Mouse (Mus musculus): Measurements from ENCODE around the gene Eml6. TPM values are rescaled to one million over a fixed set of nuclear protein-coding genes. Genes with fewer than 3 reads are reported as not detected.

Gene Eml6
- polyA plus RNA-seq (2015; fragmentation: Nextera tagmentation; extraction: Ambion mirVana): 0.69 and 1.4 TPM in 2 replicates

- ATAC-seq (ENCODE audit: low FRiP score, low TSS enrichment): peak; percentile 100
- Histone ChIP-seq H3K4me2 (replicated peaks; ENCODE audit: low read depth, low read length) (peak within 1 kb of the TSS; percentile 99), H3K4me1 (ENCODE audit: insufficient read depth, low read length) (peaks cover 10% of the 10 kb centered on the region), H3K27me3 (ENCODE audit: insufficient read depth, low read length) (peaks cover 23% of the 10 kb centered on the region), H3K36me3 (ENCODE audit: insufficient read depth, low read length) (no peaks in the 10 kb centered on the region), H3K9me3 (ENCODE audit: low read length) (no peaks in the 10 kb centered on the region), H3K4me3 (ENCODE audit: low read length) (peak within 1 kb of the TSS; percentile 72), H3K9ac (replicated peaks; ENCODE audit: low read length) (peak within 1 kb of the TSS; percentile 72), H3K27ac (ENCODE audit: low read length) (no peak within 1 kb of the TSS)
- under 1% methylated on average over 39 of the region's 39 CpGs for WGBS
Measured at GRCm38 (mm10) chr11:30025835-30026472, at the start of gene Eml6. Eml6 (minus strand) TSS chr11:30026033.

- H3K4me3 ChIP-seq (ENCODE audit: low read length): no peak overlapping the region
- ATAC-seq (ENCODE audit: low FRiP score, low TSS enrichment): no peak
- H3K27me3 ChIP-seq (ENCODE audit: insufficient read depth, low read length): no peaks in the 10 kb centered on the region
- H3K4me2 ChIP-seq (replicated peaks; ENCODE audit: low read depth, low read length): no peak overlapping the region
- 45% methylated on average over 8 of the region's 8 CpGs for WGBS
- H3K27ac ChIP-seq (ENCODE audit: low read length): no peak overlapping the region
- no peaks in the 10 kb centered on the region for H3K4me1 ChIP-seq (ENCODE audit: insufficient read depth, low read length)
- no peak overlapping the region for H3K9ac ChIP-seq (replicated peaks; ENCODE audit: low read length)
- no peaks in the 10 kb centered on the region for H3K9me3 ChIP-seq (ENCODE audit: low read length)
- no peaks in the 10 kb centered on the region for H3K36me3 ChIP-seq (ENCODE audit: insufficient read depth, low read length)
Measured at GRCm38 (mm10) chr11:30057299-30057698, 31.5 kb upstream of the Eml6 start.

- Histone ChIP-seq H3K9me3 (ENCODE audit: low read length) (no peaks in the 10 kb centered on the region), H3K9ac (replicated peaks; ENCODE audit: low read length) (no peak overlapping the region), H3K36me3 (ENCODE audit: insufficient read depth, low read length) (no peaks in the 10 kb centered on the region), H3K4me2 (replicated peaks; ENCODE audit: low read depth, low read length) (peak overlapping the region; percentile 99), H3K27ac (ENCODE audit: low read length) (no peak overlapping the region), H3K4me3 (ENCODE audit: low read length) (peak overlapping the region; percentile 72), H3K27me3 (ENCODE audit: insufficient read depth, low read length) (peaks cover 23% of the 10 kb centered on the region), H3K4me1 (ENCODE audit: insufficient read depth, low read length) (peaks cover 10% of the 10 kb centered on the region)
- no peak for ATAC-seq (ENCODE audit: low FRiP score, low TSS enrichment)
- 6% methylated on average over 4 of the region's 4 CpGs for WGBS
Measured at GRCm38 (mm10) chr11:30025144-30025543, 689 bp downstream of the Eml6 start.

- Histone ChIP-seq H3K27me3 (ENCODE audit: insufficient read depth, low read length) (peaks cover 23% of the 10 kb centered on the region), H3K4me1 (ENCODE audit: insufficient read depth, low read length) (peaks cover 10% of the 10 kb centered on the region), H3K9ac (replicated peaks; ENCODE audit: low read length) (peak overlapping the region; percentile 60), H3K9me3 (ENCODE audit: low read length) (no peaks in the 10 kb centered on the region), H3K4me3 (ENCODE audit: low read length) (peak overlapping the region; percentile 72), H3K36me3 (ENCODE audit: insufficient read depth, low read length) (no peaks in the 10 kb centered on the region), H3K27ac (ENCODE audit: low read length) (no peak overlapping the region), H3K4me2 (replicated peaks; ENCODE audit: low read depth, low read length) (peak overlapping the region; percentile 99)
- WGBS: under 1% methylated on average over 57 of the region's 57 CpGs
- ATAC-seq (ENCODE audit: low FRiP score, low TSS enrichment): no peak
Measured at GRCm38 (mm10) chr11:30024261-30025071, 1.4 kb downstream of the Eml6 start.

- no peaks in the 10 kb centered on the region for H3K27me3 ChIP-seq (ENCODE audit: insufficient read depth, low read length)
- no peak for ATAC-seq (ENCODE audit: low FRiP score, low TSS enrichment)
- H3K9ac ChIP-seq (replicated peaks; ENCODE audit: low read length): no peak overlapping the region
- H3K4me1 ChIP-seq (ENCODE audit: insufficient read depth, low read length): no peaks in the 10 kb centered on the region
- H3K27ac ChIP-seq (ENCODE audit: low read length): no peak overlapping the region
- no peaks in the 10 kb centered on the region for H3K36me3 ChIP-seq (ENCODE audit: insufficient read depth, low read length)
- no peak overlapping the region for H3K4me2 ChIP-seq (replicated peaks; ENCODE audit: low read depth, low read length)
- H3K4me3 ChIP-seq (ENCODE audit: low read length): no peak overlapping the region
- WGBS: 75% methylated on average over 2 of the region's 2 CpGs
- H3K9me3 ChIP-seq (ENCODE audit: low read length): no peaks in the 10 kb centered on the region
Measured at GRCm38 (mm10) chr11:29986257-29986656, 39.6 kb downstream of the Eml6 start.

GRCm38 (mm10) chr11:29968874-29969273 lies 57.0 kb downstream of the Eml6 start:
- H3K9ac ChIP-seq (replicated peaks; ENCODE audit: low read length): no peak overlapping the region
- WGBS: 70% methylated on average over 1 of the region's 1 CpGs
- ATAC-seq (ENCODE audit: low FRiP score, low TSS enrichment): no peak

GRCm38 (mm10) chr11:29959366-29959765 lies 66.5 kb downstream of the Eml6 start:
- H3K36me3 ChIP-seq (ENCODE audit: insufficient read depth, low read length): no peaks in the 10 kb centered on the region
- H3K9me3 ChIP-seq (ENCODE audit: low read length): no peaks in the 10 kb centered on the region
- no peaks in the 10 kb centered on the region for H3K4me1 ChIP-seq (ENCODE audit: insufficient read depth, low read length)
- no peaks in the 10 kb centered on the region for H3K27me3 ChIP-seq (ENCODE audit: insufficient read depth, low read length)
- ATAC-seq (ENCODE audit: low FRiP score, low TSS enrichment): no peak
- H3K4me2 ChIP-seq (replicated peaks; ENCODE audit: low read depth, low read length): no peak overlapping the region
- H3K27ac ChIP-seq (ENCODE audit: low read length): no peak overlapping the region
- no peak overlapping the region for H3K4me3 ChIP-seq (ENCODE audit: low read length)
- WGBS: 94% methylated on average over 5 of the region's 5 CpGs
- H3K9ac ChIP-seq (replicated peaks; ENCODE audit: low read length): no peak overlapping the region

More at GRCm38 (mm10) chr11:29968874-29969273, 57.0 kb downstream of the Eml6 start:
- Histone ChIP-seq H3K4me1 (ENCODE audit: insufficient read depth, low read length) (no peaks in the 10 kb centered on the region), H3K27me3 (ENCODE audit: insufficient read depth, low read length) (no peaks in the 10 kb centered on the region), H3K36me3 (ENCODE audit: insufficient read depth, low read length) (no peaks in the 10 kb centered on the region), H3K27ac (ENCODE audit: low read length) (no peak overlapping the region), H3K4me3 (ENCODE audit: low read length) (no peak overlapping the region), H3K4me2 (replicated peaks; ENCODE audit: low read depth, low read length) (no peak overlapping the region), H3K9me3 (ENCODE audit: low read length) (no peaks in the 10 kb centered on the region)

- no peak for ATAC-seq (ENCODE audit: low FRiP score, low TSS enrichment)
- no peaks in the 10 kb centered on the region for H3K4me1 ChIP-seq (ENCODE audit: insufficient read depth, low read length)
- WGBS: 83% methylated on average over 3 of the region's 3 CpGs
Measured at GRCm38 (mm10) chr11:29944661-29945060, 81.2 kb downstream of the Eml6 start.

GRCm38 (mm10) chr11:29924332-29924731 lies 101.5 kb downstream of the Eml6 start:
- WGBS: 91% methylated on average over 2 of the region's 2 CpGs
- Histone ChIP-seq H3K4me2 (replicated peaks; ENCODE audit: low read depth, low read length) (no peak overlapping the region), H3K4me1 (ENCODE audit: insufficient read depth, low read length) (no peaks in the 10 kb centered on the region), H3K4me3 (ENCODE audit: low read length) (no peak overlapping the region), H3K27ac (ENCODE audit: low read length) (no peak overlapping the region), H3K9ac (replicated peaks; ENCODE audit: low read length) (no peak overlapping the region), H3K36me3 (ENCODE audit: insufficient read depth, low read length) (no peaks in the 10 kb centered on the region), H3K9me3 (ENCODE audit: low read length) (no peaks in the 10 kb centered on the region), H3K27me3 (ENCODE audit: insufficient read depth, low read length) (no peaks in the 10 kb centered on the region)
- ATAC-seq (ENCODE audit: low FRiP score, low TSS enrichment): no peak

More at GRCm38 (mm10) chr11:29944661-29945060, 81.2 kb downstream of the Eml6 start:
- Histone ChIP-seq H3K36me3 (ENCODE audit: insufficient read depth, low read length) (no peaks in the 10 kb centered on the region), H3K27me3 (ENCODE audit: insufficient read depth, low read length) (no peaks in the 10 kb centered on the region), H3K27ac (ENCODE audit: low read length) (no peak overlapping the region), H3K4me3 (ENCODE audit: low read length) (no peak overlapping the region), H3K9ac (replicated peaks; ENCODE audit: low read length) (no peak overlapping the region), H3K4me2 (replicated peaks; ENCODE audit: low read depth, low read length) (no peak overlapping the region), H3K9me3 (ENCODE audit: low read length) (no peaks in the 10 kb centered on the region)

GRCm38 (mm10) chr11:29923851-29924250 lies 102.0 kb downstream of the Eml6 start:
- 79% methylated on average over 1 of the region's 1 CpGs for whole genome bisulfite sequencing
- no peak for ATAC-seq (ENCODE audit: low FRiP score, low TSS enrichment)
- Histone ChIP-seq H3K27ac (ENCODE audit: low read length) (no peak overlapping the region), H3K4me3 (ENCODE audit: low read length) (no peak overlapping the region), H3K9ac (replicated peaks; ENCODE audit: low read length) (no peak overlapping the region), H3K27me3 (ENCODE audit: insufficient read depth, low read length) (no peaks in the 10 kb centered on the region), H3K9me3 (ENCODE audit: low read length) (no peaks in the 10 kb centered on the region), H3K4me2 (replicated peaks; ENCODE audit: low read depth, low read length) (no peak overlapping the region), H3K4me1 (ENCODE audit: insufficient read depth, low read length) (no peaks in the 10 kb centered on the region), H3K36me3 (ENCODE audit: insufficient read depth, low read length) (no peaks in the 10 kb centered on the region)

All from kidney, embryonic 16.5 days (tissue).